Comparison of ENCODE assay signal across 17 mouse cellular contexts in genomic region chr5:90789306-90790073, GRCm38 (mm10). TPM values are rescaled to one million over a fixed set of nuclear protein-coding genes. Genes with fewer than 3 reads are reported as not detected.
DNase-seq lines count a peak whose midpoint lies in the region; ATAC-seq and TF ChIP-seq lines count a peak whose summit lies in the region.
"Had no signal": no experiment of that assay in that cellular context is flagged by ENCODE, and none has a peak within 500 bp of the region (broad histone marks: within the 10 kb centered on the region; RNA-seq: fewer than 3 reads in every experiment).

No protein-coding gene starts in this region.

- H3K27me3 ChIP-seq in liver, embryonic 16.5 days (ENCODE audit: control insufficient read depth, insufficient read depth, low read depth, low read length): no peaks in the 10 kb centered on the region
- no peaks in the 10 kb centered on the region for H3K27me3 ChIP-seq in kidney, embryonic 16.5 days (ENCODE audit: insufficient read depth, low read length)
- H3K27me3 ChIP-seq in hindbrain, embryonic 13.5 days: peaks cover 4% of the 10 kb centered on the region; the same call in 1 of the 2 replicates
- H3K27me3 ChIP-seq: heart, embryonic 15.5 days; stomach, embryonic 15.5 days had no signal

- no peaks in the 10 kb centered on the region for H3K36me3 ChIP-seq in liver, embryonic 16.5 days (ENCODE audit: control insufficient read depth, insufficient read depth)
- no peaks in the 10 kb centered on the region for H3K36me3 ChIP-seq in kidney, embryonic 16.5 days (ENCODE audit: insufficient read depth, low read length)
- no peaks in the 10 kb centered on the region for H3K36me3 ChIP-seq in hindbrain, embryonic 13.5 days
- H3K36me3 ChIP-seq: heart, embryonic 15.5 days; stomach, embryonic 15.5 days had no signal

- 23% methylated on average over 11 of the region's 11 CpGs for WGBS in liver, embryonic 16.5 days (ENCODE audit: insufficient replicate concordance)
- WGBS in bone marrow, adult 2 months: under 1% methylated on average over 11 of the region's 11 CpGs
- 34% methylated on average over 11 of the region's 11 CpGs for WGBS in kidney, embryonic 16.5 days
- WGBS in hindbrain, embryonic 13.5 days: 88% methylated on average over 11 of the region's 11 CpGs

- H3K9ac ChIP-seq in liver, embryonic 16.5 days (ENCODE audit: low read depth, low read length): no peak overlapping the region
- H3K9ac ChIP-seq in kidney, embryonic 16.5 days (replicated peaks; ENCODE audit: low read length): no peak overlapping the region
- no peak overlapping the region for H3K9ac ChIP-seq in hindbrain, embryonic 13.5 days
- H3K9ac ChIP-seq: forebrain, postnatal 0 days; heart, embryonic 15.5 days; hindbrain, embryonic 14.5 days; stomach, embryonic 15.5 days had no signal

- TF ChIP-seq CTCF in bone marrow, adult 2 months (IDR thresholded peaks at IDR 0.05; ENCODE audit: control insufficient read depth, insufficient read depth, low read length): no peak

- no peak for TF ChIP-seq POLR2A in bone marrow, adult 2 months (IDR thresholded peaks at IDR 0.05; ENCODE audit: borderline replicate concordance, control insufficient read depth, low read depth, low read length)

- H3K4me2 ChIP-seq in liver, embryonic 16.5 days (ENCODE audit: low read depth, low read length): no peak overlapping the region
- H3K4me2 ChIP-seq in kidney, embryonic 16.5 days (replicated peaks; ENCODE audit: low read depth, low read length): peak overlapping the region; percentile 19
- H3K4me2 ChIP-seq in hindbrain, embryonic 13.5 days: no peak overlapping the region
- H3K4me2 ChIP-seq: heart, embryonic 15.5 days; hindbrain, embryonic 14.5 days; stomach, embryonic 15.5 days had no signal

- no peak overlapping the region for H3K4me3 ChIP-seq in liver, embryonic 16.5 days (ENCODE audit: low read depth, low read length)
- H3K4me3 ChIP-seq in bone marrow, adult 2 months (replicated peaks; ENCODE audit: control insufficient read depth, low read depth, low read length): no peak overlapping the region
- no peak overlapping the region for H3K4me3 ChIP-seq in kidney, embryonic 16.5 days (ENCODE audit: low read length)
- no peak overlapping the region for H3K4me3 ChIP-seq in hindbrain, embryonic 13.5 days
- H3K4me3 ChIP-seq: erythroblast, embryonic 14.5 days; heart, embryonic 15.5 days; stomach, embryonic 15.5 days had no signal

- no peaks in the 10 kb centered on the region for H3K9me3 ChIP-seq in liver, embryonic 16.5 days (replicated peaks; ENCODE audit: control insufficient read depth, low read length)
- H3K9me3 ChIP-seq in kidney, embryonic 16.5 days (ENCODE audit: low read length): no peaks in the 10 kb centered on the region
- H3K9me3 ChIP-seq in hindbrain, embryonic 13.5 days: no peaks in the 10 kb centered on the region
- H3K9me3 ChIP-seq: heart, embryonic 15.5 days; stomach, embryonic 15.5 days had no signal

- no peak overlapping the region for H3K27ac ChIP-seq in liver, embryonic 16.5 days (ENCODE audit: low read length)
- H3K27ac ChIP-seq in bone marrow, adult 2 months (ENCODE audit: control insufficient read depth, insufficient read depth, low read depth, low read length, poor library complexity): peak overlapping the region; percentile 74
- peak overlapping the region; percentile 70 for H3K27ac ChIP-seq in kidney, embryonic 16.5 days (ENCODE audit: low read length)
- no peak overlapping the region for H3K27ac ChIP-seq in hindbrain, embryonic 13.5 days
- H3K27ac ChIP-seq: heart, embryonic 15.5 days; hindbrain, embryonic 14.5 days; stomach, embryonic 15.5 days had no signal

- ATAC-seq in liver, embryonic 16.5 days (ENCODE audit: low read depth): peak; percentile 51
- peak; percentile 44; the same call in 1 of the 2 replicates for ATAC-seq in kidney, embryonic 16.5 days (ENCODE audit: low FRiP score, low TSS enrichment)
- ATAC-seq in hindbrain, embryonic 13.5 days (ENCODE audit: low FRiP score): no peak
- ATAC-seq: forebrain, postnatal 0 days had no signal

- no peaks in the 10 kb centered on the region for H3K4me1 ChIP-seq in liver, embryonic 16.5 days (ENCODE audit: control insufficient read depth, low read depth, low read length)
- no peaks in the 10 kb centered on the region; the same call in none of the 2 replicates for H3K4me1 ChIP-seq in bone marrow, adult 2 months (ENCODE audit: control insufficient read depth, insufficient read depth, low read length)
- H3K4me1 ChIP-seq in kidney, embryonic 16.5 days (ENCODE audit: insufficient read depth, low read length): peaks cover 18% of the 10 kb centered on the region
- H3K4me1 ChIP-seq in hindbrain, embryonic 13.5 days (replicated peaks): peaks cover 8% of the 10 kb centered on the region

- DNase-seq in liver: no peak
- peak; percentile 40 for DNase-seq in lung, postnatal 36 days
- no peak for DNase-seq in layer of hippocampus, adult 9-11 months
- DNase-seq in spleen, adult 12 weeks (ENCODE audit: low spot score): no peak
- DNase-seq: cerebellum, adult 8-10 months; forebrain, postnatal 0 days; gastrocnemius, postnatal 25 days; right cerebral cortex, postnatal 25 days; thymus, postnatal 14 days had no signal

RNA-seq across cellular contexts. Expression of gene Cxcl3, which starts 3.6 kb away (rescaled TPM):
- not detected in 2 replicates for polyA plus RNA-seq in liver, embryonic 16.5 days (2015; fragmentation: Nextera tagmentation; extraction: Ambion mirVana)
- polyA plus RNA-seq in bone marrow, adult 2 months (2011; ENCODE audit: insufficient read depth, insufficient read length, low replicate concordance, missing spikeins): not detected in 2 replicates
- not detected in 2 replicates for polyA plus RNA-seq in kidney, embryonic 16.5 days (2015; fragmentation: Nextera tagmentation; extraction: Ambion mirVana)
- polyA plus RNA-seq in hindbrain, embryonic 13.5 days (2015; fragmentation: Nextera tagmentation; extraction: Ambion mirVana): not detected in 2 replicates
- polyA plus RNA-seq: forebrain, postnatal 0 days; heart, embryonic 15.5 days; hindbrain, embryonic 14.5 days; stomach, embryonic 15.5 days had no signal

RNA-seq across cellular contexts. Expression of gene Cxcl15, which starts 4.8 kb away (rescaled TPM):
- polyA plus RNA-seq in liver, embryonic 16.5 days (2015; fragmentation: Nextera tagmentation; extraction: Ambion mirVana): not detected in 2 replicates
- not detected in 2 replicates for polyA plus RNA-seq in bone marrow, adult 2 months (2011; ENCODE audit: insufficient read depth, insufficient read length, low replicate concordance, missing spikeins)
- 0.61 TPM in 1 of 2 replicates, not detected in the other for polyA plus RNA-seq in kidney, embryonic 16.5 days (2015; fragmentation: Nextera tagmentation; extraction: Ambion mirVana)
- not detected in 2 replicates for polyA plus RNA-seq in hindbrain, embryonic 13.5 days (2015; fragmentation: Nextera tagmentation; extraction: Ambion mirVana)
- polyA plus RNA-seq: erythroblast, embryonic 14.5 days; forebrain, postnatal 0 days; hindbrain, embryonic 14.5 days had no signal

RNA-seq across cellular contexts. Expression of gene Pf4, which starts 17.3 kb away (rescaled TPM):
- 272 and 275 TPM in 2 replicates for polyA plus RNA-seq in liver, embryonic 16.5 days (2015; fragmentation: Nextera tagmentation; extraction: Ambion mirVana)
- 274 and 431 TPM in 2 replicates for polyA plus RNA-seq in bone marrow, adult 2 months (2011; ENCODE audit: insufficient read depth, insufficient read length, low replicate concordance, missing spikeins)
- 39.7 and 44.8 TPM in 2 replicates for polyA plus RNA-seq in kidney, embryonic 16.5 days (2015; fragmentation: Nextera tagmentation; extraction: Ambion mirVana)
- polyA plus RNA-seq in hindbrain, embryonic 13.5 days (2015; fragmentation: Nextera tagmentation; extraction: Ambion mirVana): 43.6 and 55.5 TPM in 2 replicates

RNA-seq across cellular contexts. Expression of gene Ppbp, which starts 21.2 kb away (rescaled TPM):
- 133 and 149 TPM in 2 replicates for polyA plus RNA-seq in liver, embryonic 16.5 days (2015; fragmentation: Nextera tagmentation; extraction: Ambion mirVana)
- 311 and 487 TPM in 2 replicates for polyA plus RNA-seq in bone marrow, adult 2 months (2011; ENCODE audit: insufficient read depth, insufficient read length, low replicate concordance, missing spikeins)
- 1.5 and 1.9 TPM in 2 replicates for polyA plus RNA-seq in kidney, embryonic 16.5 days (2015; fragmentation: Nextera tagmentation; extraction: Ambion mirVana)
- polyA plus RNA-seq in hindbrain, embryonic 13.5 days (2015; fragmentation: Nextera tagmentation; extraction: Ambion mirVana): 4.0 and 4.4 TPM in 2 replicates

RNA-seq across cellular contexts. Expression of gene Cxcl5, which starts 30.3 kb away (rescaled TPM):
- 0.51 and 0.60 TPM in 2 replicates for polyA plus RNA-seq in liver, embryonic 16.5 days (2015; fragmentation: Nextera tagmentation; extraction: Ambion mirVana)
- 2.7 and 5.4 TPM in 2 replicates for polyA plus RNA-seq in bone marrow, adult 2 months (2011; ENCODE audit: insufficient read depth, insufficient read length, low replicate concordance, missing spikeins)
- polyA plus RNA-seq in kidney, embryonic 16.5 days (2015; fragmentation: Nextera tagmentation; extraction: Ambion mirVana): 0.14 TPM in 1 of 2 replicates, not detected in the other
- 0.14 and 0.17 TPM in 2 replicates for polyA plus RNA-seq in hindbrain, embryonic 13.5 days (2015; fragmentation: Nextera tagmentation; extraction: Ambion mirVana)
- polyA plus RNA-seq: erythroblast, embryonic 14.5 days; heart, embryonic 15.5 days had no signal

Comparison
In these comparisons a context has a peak if more than half of its experiments do, and no peak if none do; other contexts are left out.
1. H3K27ac ChIP-seq: peak in bone marrow, adult 2 months (single experiment) and kidney, embryonic 16.5 days (single experiment); none in liver, embryonic 16.5 days (single experiment) and hindbrain, embryonic 13.5 days (single experiment).